Mouse (Mus musculus) lung, postnatal 36 days (tissue): ENCODE results near the gene Nin.

ENCODE experiments used
- DNase-seq: peaks from one replicate; pipeline ENCODE4 v3.0.0; 2022; ENCODE audit warnings: mixed read lengths

Nin gene

GRCm38 (mm10) chr12:70005103-70005502 is 108.4 kb downstream of the Nin start:
- DNase-seq, result no peak

DNA sequence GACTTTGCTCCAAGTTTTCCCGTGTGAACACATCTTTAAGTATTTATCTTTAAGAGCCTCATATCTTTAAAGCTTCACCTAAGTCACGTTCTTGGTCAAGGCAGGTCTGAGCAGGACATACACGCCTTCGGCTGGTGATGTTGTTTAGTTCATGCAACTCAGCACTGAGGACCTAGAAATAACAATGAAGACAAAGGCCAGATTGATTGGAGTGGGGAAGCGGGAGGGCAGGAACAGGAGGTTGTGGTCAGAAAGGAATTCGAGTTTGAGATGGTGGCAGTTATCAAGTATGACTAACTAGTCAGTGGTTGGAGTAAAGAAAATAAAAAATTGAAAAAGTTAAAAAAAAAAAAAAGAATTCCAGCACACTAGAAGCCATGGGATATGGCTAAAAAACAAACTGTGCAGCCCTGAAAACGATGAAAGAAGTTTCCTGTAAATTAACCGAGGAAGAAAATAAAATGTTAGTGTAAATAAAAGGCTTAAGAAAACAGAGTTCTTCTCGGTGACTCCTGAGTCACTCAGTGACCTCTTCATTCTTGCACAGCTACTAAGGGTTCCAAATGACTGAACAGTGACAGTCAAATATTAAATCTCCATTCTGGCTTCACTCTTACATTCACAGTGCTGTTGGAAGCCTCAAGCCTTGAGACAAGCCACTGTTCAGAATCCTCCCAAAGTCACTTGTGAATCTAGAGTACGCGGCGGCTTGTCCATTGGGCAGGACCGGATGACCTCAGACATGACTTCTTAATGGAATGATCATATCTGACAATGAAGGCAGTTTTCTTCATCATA is 115.1 kb downstream of the Nin start:
- no peak for DNase-seq

DNA sequence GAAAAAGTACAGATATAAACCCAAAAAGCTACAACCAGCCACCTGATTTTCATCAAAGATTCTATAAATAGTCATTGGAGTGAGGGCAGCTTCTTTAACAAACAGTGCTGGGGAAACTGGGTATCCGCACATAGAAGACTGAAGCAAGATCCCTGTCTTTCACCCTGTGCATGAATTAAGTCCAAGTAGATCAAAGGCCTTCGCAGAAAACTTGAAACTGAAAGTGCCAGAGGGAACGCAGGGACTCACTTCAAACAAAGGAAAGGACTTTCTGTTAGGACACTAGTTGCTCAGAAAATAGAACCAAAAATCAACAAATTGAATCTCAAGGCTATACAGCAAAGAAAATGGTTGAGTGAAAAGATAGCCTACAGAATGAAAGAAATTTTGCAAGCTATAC is 118.1 kb downstream of the Nin start:
- DNase-seq, result no peak

GRCm38 (mm10) chr12:69986786-69987497 is 126.6 kb downstream of the Nin start, which contains the start of gene Sav1:
Gene Sav1 (minus strand): TSS chr12:69987002.
- peak; percentile 92 for DNase-seq

- peak; percentile 38 for DNase-seq
Observed at GRCm38 (mm10) chr12:69986241-69986762, 127.2 kb downstream of the Nin start.

GRCm38 (mm10) chr12:69985546-69985945 is 128.0 kb downstream of the Nin start:
- DNase-seq, result peak; percentile 69

DNA sequence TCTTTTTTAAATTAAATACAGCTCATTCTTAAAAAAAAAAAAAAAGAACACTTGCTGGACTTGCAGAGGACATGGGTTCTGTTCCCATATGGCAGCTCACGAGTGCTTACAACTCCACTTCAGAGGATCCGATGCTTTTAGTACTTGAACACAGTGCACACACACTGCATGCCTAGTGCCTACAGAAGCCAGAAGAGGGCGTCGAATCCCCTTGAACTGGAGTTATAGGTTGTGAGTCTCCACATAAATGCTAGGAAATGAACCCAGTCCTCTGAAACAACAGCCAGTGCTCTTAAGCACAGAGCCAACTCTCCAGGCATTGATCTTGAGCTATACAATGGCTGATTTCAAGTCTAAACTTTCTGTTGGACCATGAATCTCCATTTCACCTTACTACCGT is 130.6 kb downstream of the Nin start:
- peak; percentile 51 for DNase-seq

GRCm38 (mm10) chr12:69977376-69977998 is 136.0 kb downstream of the Nin start:
- DNase-seq, result no peak

DNA sequence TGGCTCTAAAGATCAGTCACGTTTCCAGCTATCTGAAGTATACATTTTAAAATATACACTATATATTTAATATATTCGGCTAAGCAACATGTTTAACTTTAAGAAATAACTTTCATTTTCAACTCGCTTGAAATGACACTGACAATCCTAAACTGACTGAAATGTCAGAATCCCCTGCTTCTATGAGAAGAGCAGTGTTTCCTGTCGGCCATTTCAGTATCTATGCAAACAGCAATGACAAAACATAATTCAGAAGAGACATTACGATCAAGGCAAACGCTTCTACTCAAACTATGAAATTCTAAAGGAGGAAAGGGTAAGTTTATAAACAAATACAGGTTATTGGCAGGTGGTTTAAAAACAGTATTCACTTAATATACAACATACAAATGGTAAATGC is 136.8 kb downstream of the Nin start:
- no peak for DNase-seq

GRCm38 (mm10) chr12:69973666-69974065 is 139.9 kb downstream of the Nin start:
- DNase-seq, result no peak

GRCm38 (mm10) chr12:69968154-69968553 is 145.4 kb downstream of the Nin start:
- no peak for DNase-seq

- DNase-seq, result no peak
Observed at GRCm38 (mm10) chr12:69967112-69967511, 146.4 kb downstream of the Nin start.

DNA sequence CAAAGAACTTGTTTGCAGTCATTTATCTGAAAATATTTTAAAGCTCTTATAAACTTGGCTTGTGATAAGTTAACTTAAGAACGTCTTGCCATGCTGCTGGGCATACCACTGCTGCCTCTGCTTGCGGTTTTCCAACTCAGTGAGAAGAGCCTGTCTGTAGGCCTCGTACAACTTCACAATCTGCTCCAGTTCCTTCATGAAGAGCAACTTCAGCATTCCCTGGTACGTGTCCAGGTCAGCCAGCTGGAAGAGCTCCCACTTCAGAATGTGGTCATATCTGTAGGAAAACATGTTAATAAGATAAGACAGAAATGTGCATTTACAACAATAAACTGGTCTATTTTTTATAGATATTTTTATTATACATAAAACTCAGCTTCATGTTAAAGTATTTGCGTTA is 147.4 kb downstream of the Nin start:
- peak; percentile 67 for DNase-seq

DNA sequence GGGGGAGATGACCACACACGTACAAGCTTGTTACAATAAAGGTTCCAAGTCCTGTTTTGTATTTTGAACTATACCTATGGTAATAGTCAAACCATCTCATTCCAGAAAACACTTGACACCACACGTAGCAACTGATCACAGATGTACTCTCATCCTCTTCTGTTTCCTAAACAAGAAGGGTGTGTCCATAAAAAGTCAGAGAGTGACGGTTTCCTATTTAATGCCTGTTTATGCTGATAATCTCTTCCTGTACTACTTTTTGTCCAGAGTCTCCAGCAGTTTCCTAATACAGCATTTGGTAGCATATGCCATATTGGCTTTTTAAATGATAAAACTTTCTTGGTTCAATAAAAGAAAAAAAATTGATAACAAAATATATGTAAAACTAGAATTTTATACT is 147.9 kb downstream of the Nin start:
- DNase-seq, result no peak

DNA sequence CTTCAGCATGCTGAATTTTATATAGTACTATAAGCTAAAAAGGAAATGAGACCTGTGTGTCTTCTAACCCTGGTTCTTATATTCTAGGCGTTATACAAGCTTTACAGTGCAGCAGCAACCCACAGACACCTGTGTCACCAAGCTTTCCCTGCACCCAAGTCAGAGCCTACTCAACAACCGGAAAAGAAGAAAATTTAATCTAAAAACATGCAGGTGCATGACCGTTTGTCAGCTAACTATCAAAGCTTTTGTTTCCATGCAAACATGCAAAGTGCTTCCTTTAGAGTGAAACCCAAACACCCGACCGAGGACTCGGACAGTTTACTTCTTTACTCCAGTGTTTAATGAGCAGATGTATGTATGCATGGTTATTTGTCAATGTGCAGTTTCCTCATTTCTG is 150.4 kb downstream of the Nin start:
- no peak for DNase-seq

DNA sequence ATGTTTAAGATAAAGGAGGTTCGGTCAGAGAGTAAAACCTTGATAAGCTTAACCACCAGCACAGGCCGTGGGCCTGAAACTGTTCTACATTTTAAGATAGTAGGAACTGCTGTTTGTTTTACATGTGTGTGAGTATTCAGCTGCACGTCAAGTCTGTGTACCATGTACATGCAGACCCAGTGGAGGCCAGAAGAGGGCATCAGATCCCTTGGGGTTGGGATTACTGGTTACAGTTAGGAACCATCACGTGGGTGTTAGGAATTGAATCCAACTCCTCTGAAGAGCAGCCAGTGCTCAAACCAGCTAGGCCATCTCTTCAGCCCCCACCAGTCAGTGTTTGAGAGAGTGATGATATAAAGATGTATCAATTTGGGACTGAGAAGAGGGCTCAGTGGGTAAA is 151.0 kb downstream of the Nin start:
- peak; percentile 88 for DNase-seq
